Mouse (Mus musculus) urinary bladder, postnatal 14 days (tissue): ENCODE measurements around the gene Ets1.

Experiments
- DNase-seq: peaks from one replicate; pipeline ENCODE4 v3.0.0; 2021; ENCODE audit warnings: low spot score

The Ets1 gene

DNA sequence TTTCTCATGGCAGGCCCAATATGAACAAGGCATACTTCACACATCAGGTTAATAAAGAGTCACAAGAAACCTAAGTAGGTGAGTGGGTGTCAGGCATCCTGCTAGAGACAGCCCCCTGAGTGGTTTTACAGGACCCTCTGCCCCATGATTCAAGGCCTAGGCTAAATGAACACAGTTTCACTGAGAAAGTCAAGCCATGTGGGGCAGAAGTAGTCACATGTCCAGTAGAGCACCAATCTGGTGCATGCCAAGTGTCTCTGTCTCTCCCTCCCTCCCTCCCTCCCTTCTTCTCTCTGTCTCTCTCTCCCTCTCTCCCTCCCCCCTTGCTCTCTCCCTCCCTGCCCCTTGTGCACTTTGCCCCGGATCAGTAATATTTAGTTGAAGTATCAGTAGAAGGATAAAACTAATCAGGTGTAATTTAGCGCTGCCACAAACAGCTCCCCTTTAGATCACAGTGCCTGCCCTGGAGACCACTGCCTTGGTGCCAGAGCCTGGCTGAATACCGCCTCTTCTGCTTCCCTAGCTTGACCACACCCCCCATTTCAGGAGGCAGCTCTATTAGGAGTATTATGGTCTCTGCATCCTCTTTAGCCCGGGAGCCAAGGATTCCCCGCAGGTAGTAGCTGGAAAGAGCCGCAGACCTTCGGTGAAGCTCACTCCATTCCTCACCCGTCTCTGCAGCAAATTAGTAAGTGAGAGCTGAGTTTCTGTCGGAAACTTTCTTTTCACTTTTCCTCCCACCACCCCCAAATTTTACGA, at the start of gene Ets1:
Gene Ets1 (plus strand): TSS at position 595 of the 759 bp plus-strand sequence.
- peak; percentile 11 for DNase-seq

DNA sequence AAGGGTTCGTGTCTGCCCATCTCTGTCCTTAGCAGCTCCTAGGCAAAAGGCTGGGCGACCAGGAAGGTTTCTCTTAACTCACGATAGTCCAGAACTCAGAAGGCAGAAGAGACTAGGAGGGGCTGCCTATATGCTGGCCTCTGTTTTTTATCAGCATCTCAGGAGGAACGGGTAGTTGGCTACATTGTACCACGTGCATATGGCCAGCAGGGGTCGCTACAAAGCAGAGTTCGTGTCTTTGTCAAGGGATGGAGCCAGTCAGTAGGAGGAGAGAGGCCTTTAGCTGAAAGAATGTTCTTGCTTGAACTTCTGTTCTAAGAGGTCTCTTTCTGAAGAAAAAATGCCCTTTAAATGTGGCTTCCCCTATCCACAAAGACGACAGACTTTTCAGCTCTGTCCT, 46.1 kb upstream of the Ets1 start:
- DNase-seq: peak; percentile 85

DNA sequence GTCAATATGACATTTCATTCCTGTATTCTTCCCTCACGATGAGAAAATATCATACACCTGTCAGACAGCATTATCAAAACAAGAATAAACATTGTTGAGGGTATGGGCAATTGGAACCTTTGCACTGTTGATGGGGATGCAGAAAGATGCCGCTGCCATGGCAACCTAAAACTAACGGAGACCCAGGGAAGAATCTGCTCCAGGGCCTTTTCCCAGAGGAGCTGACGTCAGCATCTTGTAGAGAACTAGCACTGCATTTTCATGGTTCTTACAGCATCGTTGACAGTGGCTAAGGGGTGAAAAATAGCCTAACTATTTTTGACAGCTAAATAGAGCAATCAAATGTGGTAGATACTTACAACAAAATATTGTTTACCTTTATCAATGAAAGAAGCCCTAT, 45.5 kb upstream of the Ets1 start:
- no peak for DNase-seq

DNA sequence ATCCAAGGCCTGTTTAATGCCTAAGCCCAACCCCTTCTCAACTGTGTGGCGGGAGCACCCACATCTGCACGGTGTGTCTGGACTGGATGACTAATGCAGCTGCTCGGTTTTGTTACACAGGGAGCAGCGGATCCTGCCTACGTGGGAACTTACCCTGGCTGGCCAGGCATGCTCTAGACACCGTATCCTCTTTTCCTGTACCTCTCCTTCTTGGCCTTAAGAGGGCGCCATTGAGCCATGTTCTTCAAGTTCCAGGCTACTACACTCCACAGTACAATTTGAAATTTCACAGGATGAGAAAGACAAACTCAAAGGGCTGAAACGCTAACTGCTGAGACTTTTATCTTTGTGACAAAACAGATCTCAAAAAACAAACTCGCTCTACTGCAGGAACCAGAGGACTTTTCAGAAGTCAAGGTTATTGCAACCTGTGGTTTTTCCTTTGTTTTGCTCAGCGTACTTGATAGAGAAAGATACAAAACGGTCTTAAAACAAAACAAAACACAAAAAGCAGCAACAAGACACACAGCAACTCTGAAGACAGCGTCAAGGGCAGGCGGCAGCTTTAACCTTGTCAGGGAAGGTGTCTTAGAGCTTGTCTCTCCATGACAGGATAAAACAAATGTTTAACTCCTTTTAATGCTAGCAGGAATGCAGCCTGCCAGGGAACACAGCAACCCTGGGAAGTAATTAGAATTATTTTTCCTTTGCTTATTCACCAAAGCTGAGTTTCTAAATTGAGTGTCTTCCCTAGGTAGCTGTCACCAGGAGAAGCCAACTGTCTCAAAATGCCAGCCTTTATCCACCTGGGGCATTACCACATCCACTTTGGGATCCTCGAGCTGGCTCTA, 44.1 kb upstream of the Ets1 start:
- peak; percentile 65 for DNase-seq

DNA sequence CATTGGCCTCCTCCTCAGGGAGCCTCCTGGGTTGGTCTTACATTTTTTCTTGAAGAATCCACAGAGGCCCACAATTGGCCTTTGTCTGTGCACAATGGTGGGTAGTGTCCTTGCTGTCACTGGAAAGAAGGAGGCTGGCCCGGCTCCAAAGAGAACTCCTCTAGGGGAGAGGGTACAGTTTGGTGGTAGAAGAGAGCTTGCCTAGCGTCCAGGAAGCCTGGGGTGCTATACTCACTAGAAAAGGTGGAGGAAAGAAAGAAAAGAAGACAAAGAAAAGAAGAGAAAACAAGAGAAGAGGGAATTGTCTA, 43.5 kb upstream of the Ets1 start:
- no peak for DNase-seq

DNA sequence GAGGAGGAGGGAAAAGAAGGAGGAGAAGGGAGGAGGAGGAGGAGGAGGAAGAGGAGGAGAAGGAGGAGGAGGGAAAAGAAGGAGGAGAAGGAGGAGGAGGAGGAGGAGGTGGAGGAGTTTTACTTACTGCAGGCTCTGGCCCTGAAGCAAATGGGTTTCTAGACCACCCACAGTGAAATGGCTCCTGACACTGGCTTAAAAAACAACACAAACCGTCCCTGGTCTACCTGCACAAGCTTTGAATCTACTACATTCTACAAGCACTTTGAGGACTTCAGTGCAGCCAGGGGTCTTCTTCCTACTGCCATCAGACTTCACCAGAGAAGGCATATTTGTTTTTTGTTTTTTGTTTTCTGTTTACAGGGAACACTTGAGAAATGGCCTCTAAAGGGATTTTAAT, 42.2 kb upstream of the Ets1 start:
- no peak for DNase-seq

DNA sequence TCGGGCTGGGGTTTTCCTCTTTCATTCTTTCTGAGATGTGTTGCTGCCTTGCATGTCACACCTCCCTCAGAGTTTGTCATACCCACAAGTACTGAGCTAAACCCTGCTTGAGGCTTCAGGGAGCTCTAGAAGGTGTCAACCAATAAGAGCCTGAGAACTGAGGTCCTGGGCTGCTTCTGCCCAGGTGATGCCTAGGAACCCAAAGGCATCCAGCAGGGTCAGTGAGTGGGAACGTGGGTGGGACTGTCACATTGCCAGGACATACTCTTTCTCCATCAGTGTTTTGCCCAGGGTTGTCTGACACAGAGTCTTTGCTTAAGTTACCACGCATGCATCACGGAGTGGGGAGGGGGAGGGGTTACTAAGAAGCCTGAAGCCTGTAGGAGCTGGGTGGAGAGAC, 41.7 kb upstream of the Ets1 start:
- no peak for DNase-seq

DNA sequence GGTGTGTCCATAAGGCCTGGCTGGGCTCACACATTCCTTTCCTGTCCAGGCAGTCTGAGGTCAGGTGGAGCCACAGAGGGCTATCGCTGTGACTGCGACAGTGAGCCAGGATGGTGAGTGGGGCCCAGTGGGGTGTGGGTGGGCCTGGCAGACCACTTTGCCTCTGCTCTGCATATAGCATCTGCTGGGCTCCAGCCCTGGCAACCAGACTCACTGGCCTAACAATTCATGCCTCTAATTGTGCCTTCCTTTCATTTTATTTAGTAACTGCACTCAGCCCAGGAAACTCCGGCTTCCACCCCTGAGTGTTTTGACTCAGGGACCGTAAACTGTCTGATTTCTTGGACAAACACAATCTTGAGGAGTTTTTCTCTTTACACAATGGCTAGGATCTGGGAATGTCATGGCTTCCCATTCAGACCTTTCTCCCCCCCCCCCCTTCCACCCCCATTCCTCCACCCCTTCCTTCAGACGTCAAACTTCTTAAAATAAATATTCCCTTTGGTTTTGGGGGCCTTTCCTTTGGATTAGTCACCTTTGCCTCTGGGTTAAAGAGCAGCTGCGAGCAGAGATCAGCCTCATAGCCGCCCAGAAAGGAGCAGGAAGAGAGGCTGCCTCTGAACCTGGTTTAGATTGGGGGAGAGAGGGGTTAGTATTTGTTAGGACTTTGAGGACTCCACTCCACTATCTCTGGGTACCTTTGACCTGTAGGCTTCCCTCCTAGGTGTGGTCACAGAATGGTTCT, 40.8 kb upstream of the Ets1 start:
- DNase-seq: no peak

DNA sequence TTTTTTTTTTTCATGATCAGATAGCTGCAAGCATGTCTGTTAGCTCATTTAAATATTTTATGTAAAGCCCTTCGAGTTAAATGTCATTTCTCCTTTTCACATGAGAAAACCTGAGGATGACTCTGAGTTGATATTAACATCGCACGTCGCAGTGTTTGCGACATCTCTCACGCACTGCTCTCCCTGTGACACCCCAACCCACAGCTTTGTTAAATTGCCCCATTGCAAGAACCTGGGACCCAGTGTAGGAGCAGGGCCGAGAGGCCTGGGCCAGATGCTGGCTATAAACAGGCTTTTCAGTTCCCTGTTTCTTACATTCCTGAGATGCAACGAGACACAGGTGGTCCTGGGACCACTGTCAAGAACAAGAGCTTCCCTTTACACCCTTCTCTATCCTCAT, 39.7 kb upstream of the Ets1 start:
- DNase-seq: no peak

DNA sequence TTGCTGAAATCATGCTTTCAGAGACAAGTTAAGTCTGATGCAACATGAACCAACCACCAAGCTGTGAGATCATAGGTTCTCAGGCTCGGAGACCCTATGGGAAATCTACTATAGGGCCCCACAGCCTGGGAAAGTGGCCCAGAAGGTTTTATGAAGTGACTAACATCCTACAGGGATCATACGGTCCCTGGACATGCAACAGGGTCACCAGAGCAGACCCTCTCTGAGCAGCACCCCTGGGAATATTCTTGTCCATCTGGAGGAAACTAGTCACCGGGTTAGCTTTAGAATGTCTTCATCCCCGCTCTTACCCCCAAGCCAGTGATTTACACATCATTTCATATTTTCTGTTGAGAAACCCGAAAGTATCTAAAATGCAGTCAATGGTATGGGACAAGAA, 34.1 kb upstream of the Ets1 start:
- DNase-seq: no peak

DNA sequence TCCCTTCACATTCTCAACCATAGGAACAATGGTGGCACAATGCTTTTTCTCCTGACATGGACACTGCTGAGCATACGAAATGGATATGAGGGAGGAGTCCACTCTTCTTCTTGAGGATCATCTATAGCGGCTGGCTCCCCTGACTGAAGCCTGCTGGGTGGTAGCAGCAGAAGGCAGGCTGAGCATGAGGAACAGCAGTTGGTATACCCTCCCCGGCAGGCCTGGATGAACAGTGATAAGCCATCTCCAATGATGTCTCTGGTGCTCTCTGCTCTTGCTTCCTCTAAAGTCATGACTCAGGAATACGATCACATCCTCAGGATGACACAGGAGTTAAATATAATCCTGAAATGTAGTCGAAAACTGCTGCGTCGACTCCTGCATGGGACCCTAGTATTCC, 32.9 kb upstream of the Ets1 start:
- DNase-seq: no peak

DNA sequence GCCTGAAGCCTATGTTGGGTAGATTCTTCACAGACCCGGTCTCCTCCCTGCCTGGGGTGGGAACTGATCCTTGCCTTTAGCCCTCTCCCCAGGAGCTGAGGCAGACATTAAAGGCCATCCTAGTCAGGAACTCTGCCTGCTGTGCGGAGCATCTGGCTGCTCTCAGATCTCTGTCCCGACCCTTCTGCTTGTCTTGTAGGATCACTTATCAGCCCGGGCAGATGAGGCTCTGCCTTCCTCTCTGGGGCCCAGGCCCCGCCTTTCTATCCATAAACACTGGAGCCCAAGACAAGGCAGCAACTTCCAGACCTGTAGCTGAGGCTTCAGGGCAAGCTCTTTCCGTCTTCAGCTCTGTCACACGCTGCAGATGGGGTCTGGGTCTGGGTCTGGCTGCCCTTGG, 28.8 kb upstream of the Ets1 start:
- no peak for DNase-seq

DNA sequence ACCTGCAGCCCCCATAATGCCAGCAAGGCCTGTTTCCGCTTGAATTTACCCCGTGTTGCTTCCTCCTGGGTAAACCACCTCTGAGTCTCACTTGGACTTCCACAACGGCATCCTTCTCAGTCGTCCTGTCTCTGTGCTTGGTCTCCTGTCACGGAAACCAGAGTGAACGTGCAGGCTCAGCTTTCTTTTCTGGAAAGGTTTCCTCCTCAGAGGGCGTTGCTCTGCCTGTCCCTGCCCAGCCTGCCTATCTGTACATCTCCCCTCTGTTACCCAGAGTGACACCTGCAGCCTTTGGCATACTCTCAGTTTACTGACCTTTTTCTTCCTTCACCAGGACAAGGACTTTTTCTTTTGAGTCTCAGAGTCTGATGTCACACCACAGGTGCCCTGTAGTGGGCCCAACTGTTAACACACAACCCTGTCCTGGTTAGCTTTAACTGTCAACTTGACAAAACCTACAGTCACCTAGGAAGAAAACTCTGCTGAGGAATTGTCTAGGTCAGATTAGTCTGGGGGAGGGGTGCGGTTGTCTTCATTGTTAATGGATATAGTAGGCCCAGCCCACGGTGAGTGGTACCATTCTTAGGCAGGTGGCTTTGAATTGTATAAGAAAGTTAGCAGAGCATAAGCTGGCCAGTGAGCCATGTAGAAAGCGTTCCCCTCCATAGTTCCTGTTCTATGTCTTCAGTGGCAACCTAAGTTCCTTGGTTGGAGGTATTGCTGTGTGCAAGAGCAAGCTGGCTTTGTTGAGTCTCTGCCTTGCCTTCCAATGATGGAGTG, 27.0 kb upstream of the Ets1 start:
- no peak for DNase-seq

DNA sequence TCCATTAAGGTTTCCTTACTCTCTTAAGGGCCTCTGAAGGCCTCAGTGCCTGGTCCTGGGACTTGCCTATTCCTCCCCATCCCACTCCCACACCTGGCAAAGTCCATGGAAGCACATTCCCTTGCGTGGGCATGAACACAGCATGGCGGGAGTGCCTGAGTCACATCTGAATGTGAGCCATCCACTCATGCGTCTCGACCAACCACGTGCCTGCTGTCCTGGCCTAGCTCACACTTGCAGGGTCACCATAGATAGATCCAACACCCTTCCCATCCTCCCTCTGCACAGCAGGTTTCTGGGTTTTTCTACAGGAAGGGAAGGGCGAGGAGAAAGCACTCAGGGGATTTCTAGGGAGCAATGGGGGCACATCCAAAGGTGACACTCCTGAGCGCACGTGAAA, 25.8 kb upstream of the Ets1 start:
- DNase-seq: no peak

DNA sequence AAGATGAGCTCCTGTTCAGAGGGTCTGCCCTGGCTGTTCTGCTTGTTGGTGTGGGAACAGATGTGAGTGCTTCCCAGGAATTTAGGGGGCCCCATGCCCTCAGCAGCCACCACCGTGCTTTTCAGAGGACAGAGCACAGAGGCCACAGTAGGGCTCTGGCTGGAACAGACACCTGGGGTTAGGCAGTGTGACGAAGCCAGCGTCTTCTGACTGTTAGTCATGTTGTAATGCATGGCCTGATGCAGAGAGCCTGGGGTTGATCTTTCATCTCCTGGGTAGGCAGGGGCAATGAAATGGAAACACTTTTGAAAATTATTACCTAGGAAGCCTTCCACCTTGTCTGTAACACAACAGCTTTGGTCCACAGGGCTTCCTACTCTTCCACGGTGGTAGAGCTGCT, 25.4 kb upstream of the Ets1 start:
- no peak for DNase-seq

DNA sequence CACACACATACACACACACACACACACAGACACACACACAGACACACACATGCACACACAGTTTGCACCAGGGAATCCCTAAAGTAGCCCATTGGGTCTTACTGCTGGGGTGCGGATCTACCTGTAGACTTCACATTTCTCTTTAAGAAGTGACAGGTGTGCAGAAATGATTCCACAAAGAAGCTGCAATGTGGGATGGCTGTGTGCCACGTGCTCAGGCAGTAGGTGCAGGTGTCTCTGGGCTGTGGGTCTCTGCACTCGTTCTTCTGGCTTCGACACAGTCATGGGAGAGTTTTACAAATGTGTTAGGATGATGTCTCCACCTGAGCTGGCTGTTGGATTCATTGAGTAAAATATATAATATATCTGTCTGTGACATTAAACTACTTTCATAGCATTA, 24.7 kb upstream of the Ets1 start:
- DNase-seq: no peak

DNA sequence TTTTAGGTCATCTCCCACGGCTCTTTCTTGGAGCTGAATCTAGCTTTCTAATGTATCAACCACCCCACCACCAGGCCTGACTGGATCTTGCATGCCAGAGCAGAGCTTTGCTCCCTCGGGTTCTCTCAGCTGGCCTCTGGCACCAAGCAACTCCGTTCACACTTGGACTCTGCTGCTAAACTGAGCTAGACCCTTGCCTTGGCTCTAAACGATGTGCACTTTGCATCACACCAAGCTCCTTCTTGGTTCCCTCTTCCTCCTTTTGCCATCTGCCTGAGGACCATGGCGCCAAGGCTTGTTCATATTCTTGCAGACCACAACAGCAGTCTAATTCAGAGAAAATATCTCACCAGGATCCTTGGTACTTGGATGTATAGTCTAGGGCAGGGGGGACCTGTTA, 23.6 kb upstream of the Ets1 start:
- no peak for DNase-seq

DNA sequence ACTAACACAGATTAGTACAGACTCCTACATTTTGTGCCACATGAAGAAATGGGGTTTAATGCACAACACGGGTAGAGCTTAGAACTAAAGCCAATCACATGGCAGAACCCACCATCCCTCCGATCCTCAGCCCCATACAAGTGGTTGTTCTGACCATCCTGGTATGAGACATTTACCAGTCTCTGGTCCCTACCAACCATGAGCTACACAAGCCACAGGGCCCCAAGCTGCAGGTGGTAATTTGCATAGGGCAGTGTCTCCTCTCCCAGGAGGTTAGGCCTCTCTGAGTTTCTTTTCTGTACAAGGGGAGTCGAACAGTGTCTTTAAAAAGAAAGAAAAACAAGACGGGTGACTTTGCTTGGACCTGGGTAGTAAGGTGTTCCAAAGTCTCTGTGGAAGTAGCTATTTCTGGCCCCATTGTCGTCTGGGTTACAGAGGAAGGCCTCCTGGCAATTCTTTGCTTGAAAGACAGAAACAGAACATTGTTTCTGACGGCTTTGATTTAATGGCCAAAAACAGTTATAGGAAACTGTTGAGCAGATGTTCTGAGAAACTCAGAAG, 23.1 kb upstream of the Ets1 start:
- no peak for DNase-seq

DNA sequence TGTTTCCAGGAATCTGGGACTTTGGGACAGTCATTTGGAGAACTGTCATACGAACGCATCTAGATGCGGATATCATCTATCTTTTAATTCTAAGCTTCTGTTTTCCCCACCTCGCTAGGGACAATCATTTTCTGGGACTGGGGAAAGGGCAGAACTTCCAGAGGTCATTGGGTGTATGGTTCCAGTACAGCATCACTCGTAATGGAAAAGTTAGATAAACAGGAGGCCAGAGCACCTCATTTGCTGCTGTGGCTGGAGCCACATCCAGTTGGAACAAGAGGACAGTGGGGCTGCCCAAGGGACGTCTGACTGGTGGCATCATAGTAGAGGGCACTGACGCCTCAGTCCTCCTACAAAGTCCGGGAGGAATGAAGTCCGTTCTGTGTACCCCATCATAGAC, 21.8 kb upstream of the Ets1 start:
- DNase-seq: no peak

DNA sequence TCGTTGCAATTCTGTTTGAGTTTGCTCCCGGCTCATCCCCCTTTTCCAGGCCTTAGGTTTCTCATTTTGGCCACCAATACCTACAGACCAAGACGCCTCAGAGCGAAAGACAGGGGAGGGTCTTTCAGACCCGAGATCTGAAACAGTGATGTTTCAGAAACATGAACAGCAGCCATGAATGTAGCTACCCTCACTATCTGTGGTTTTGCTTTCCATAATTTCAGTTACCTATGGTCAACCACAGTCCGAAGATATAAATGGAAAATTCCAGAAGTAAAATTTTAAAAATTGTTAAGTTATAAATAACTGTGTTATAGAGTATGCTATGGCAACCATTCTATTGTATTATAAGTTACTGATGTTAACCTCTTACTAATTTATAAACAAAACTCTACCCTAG, 20.6 kb upstream of the Ets1 start:
- no peak for DNase-seq

DNA sequence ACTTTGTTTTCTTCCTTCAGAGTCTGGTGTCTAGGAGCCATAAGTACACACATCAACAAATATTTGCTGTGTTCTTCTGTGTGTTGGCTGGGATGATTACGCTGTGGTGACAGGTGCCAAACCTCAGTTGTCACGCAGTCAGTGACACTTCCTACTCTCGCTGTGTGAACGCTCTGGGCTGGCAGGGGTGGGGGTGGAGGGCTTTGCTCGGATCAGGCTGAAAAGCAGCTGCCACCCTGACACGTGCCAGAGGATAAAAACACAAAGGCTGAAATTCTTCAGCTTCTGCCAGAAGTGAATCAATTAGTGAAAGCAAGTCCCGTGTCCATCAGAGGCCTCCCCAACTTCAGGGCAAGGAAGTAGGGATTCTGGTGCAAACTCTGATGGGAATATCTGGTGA, 20.0 kb upstream of the Ets1 start:
- no peak for DNase-seq
